12 mouse cellular contexts compared by ENCODE assay signal in genomic region chr5:88952757-88953577, GRCm38 (mm10).
A peak's percentile ranks its signal among the peaks of the same experiment; 100 is the strongest.
DNase-seq lines count a peak whose midpoint lies in the region; ATAC-seq and TF ChIP-seq lines count a peak whose summit lies in the region.
"Had no signal": no experiment of that assay in that cellular context is flagged by ENCODE, and none has a peak within 500 bp of the region (broad histone marks: within the 10 kb centered on the region; RNA-seq: fewer than 3 reads in every experiment).

No protein-coding gene starts in this region.

- TF ChIP-seq CTCF in heart, adult 2 months (IDR thresholded peaks at IDR 0.05) = no peak

- H3K4me1 ChIP-seq in heart, embryonic 12.5 days (replicated peaks) = no peaks in the 10 kb centered on the region; the same call in 1 of the 2 replicates
- H3K4me1 ChIP-seq in heart, adult 2 months (ENCODE audit: control insufficient read depth, insufficient read depth, low read length) = no peaks in the 10 kb centered on the region
- no peaks in the 10 kb centered on the region for H3K4me1 ChIP-seq in midbrain, embryonic 11.5 days (ENCODE audit: control insufficient read depth, insufficient read depth, low read length)
- no peaks in the 10 kb centered on the region for H3K4me1 ChIP-seq in midbrain, embryonic 14.5 days (ENCODE audit: control insufficient read depth, insufficient read depth, low read length)
- no peaks in the 10 kb centered on the region for H3K4me1 ChIP-seq in forebrain, embryonic 16.5 days (replicated peaks; ENCODE audit: control insufficient read depth, insufficient read depth, low read length)
- H3K4me1 ChIP-seq: forebrain, embryonic 15.5 days; limb, embryonic 10.5 days had no signal

- DNase-seq in heart, adult 2 months = no peak
- DNase-seq in midbrain, embryonic 11.5 days (ENCODE audit: low spot score, missing footprints) = peak; percentile 56
- no peak for DNase-seq in midbrain, embryonic 14.5 days
- no peak for DNase-seq in frontal cortex, postnatal 10 days (ENCODE audit: low spot score in 2 of 2)
- DNase-seq: heart, postnatal 14 days; kidney, adult 18-20 months had no signal

- no peaks in the 10 kb centered on the region for H3K27me3 ChIP-seq in heart, embryonic 12.5 days (replicated peaks)
- H3K27me3 ChIP-seq in heart, adult 2 months (ENCODE audit: control insufficient read depth, insufficient read depth, low read length) = no peaks in the 10 kb centered on the region
- no peaks in the 10 kb centered on the region for H3K27me3 ChIP-seq in midbrain, embryonic 11.5 days (ENCODE audit: control insufficient read depth, insufficient read depth, low read length)
- no peaks in the 10 kb centered on the region for H3K27me3 ChIP-seq in midbrain, embryonic 14.5 days (ENCODE audit: control insufficient read depth, insufficient read depth, low read length)
- H3K27me3 ChIP-seq in forebrain, embryonic 16.5 days (replicated peaks; ENCODE audit: control insufficient read depth, insufficient read depth, low read length) = no peaks in the 10 kb centered on the region
- H3K27me3 ChIP-seq: forebrain, embryonic 15.5 days had no signal

- no peak for TF ChIP-seq POLR2A in heart, adult 2 months (IDR thresholded peaks at IDR 0.05; ENCODE audit: insufficient read depth, low read depth, low read length)

- H3K27ac ChIP-seq in heart, embryonic 12.5 days (ENCODE audit: poor library complexity, severe bottlenecking) = no peak overlapping the region
- no peak overlapping the region for H3K27ac ChIP-seq in heart, adult 2 months
- H3K27ac ChIP-seq in midbrain, embryonic 11.5 days (ENCODE audit: low read depth, low read length) = no peak overlapping the region
- no peak overlapping the region for H3K27ac ChIP-seq in midbrain, embryonic 14.5 days (replicated peaks; ENCODE audit: low read depth, low read length)
- no peak overlapping the region for H3K27ac ChIP-seq in forebrain, embryonic 16.5 days (ENCODE audit: low read length)
- H3K27ac ChIP-seq: forebrain, embryonic 15.5 days; limb, embryonic 10.5 days had no signal

- no peaks in the 10 kb centered on the region for H3K9me3 ChIP-seq in heart, embryonic 12.5 days (replicated peaks)
- no peaks in the 10 kb centered on the region for H3K9me3 ChIP-seq in midbrain, embryonic 11.5 days (ENCODE audit: control insufficient read depth, low read length)
- no peaks in the 10 kb centered on the region for H3K9me3 ChIP-seq in midbrain, embryonic 14.5 days (ENCODE audit: control insufficient read depth, low read length)
- no peaks in the 10 kb centered on the region for H3K9me3 ChIP-seq in forebrain, embryonic 16.5 days (ENCODE audit: control insufficient read depth, low read length)
- H3K9me3 ChIP-seq: forebrain, embryonic 15.5 days; limb, embryonic 10.5 days had no signal

- H3K4me2 ChIP-seq in heart, embryonic 12.5 days = peak overlapping the region; percentile 19; the same call in 1 of the 2 replicates
- no peak overlapping the region for H3K4me2 ChIP-seq in midbrain, embryonic 11.5 days
- H3K4me2 ChIP-seq in midbrain, embryonic 14.5 days (ENCODE audit: low read length) = no peak overlapping the region
- no peak overlapping the region for H3K4me2 ChIP-seq in forebrain, embryonic 16.5 days (ENCODE audit: low read length)
- H3K4me2 ChIP-seq: forebrain, embryonic 15.5 days had no signal

- H3K79me2 ChIP-seq in heart, adult 2 months (replicated peaks; ENCODE audit: control insufficient read depth, insufficient read depth, low read length) = no peaks in the 10 kb centered on the region

- intact Hi-C loops in heart, adult 2 months (cut with DNase I) = no loop called here

- no peak overlapping the region for H3K9ac ChIP-seq in heart, embryonic 12.5 days
- H3K9ac ChIP-seq in heart, adult 2 months (ENCODE audit: low read depth, low read length) = no peak overlapping the region
- no peak overlapping the region for H3K9ac ChIP-seq in midbrain, embryonic 11.5 days (ENCODE audit: low read length)
- no peak overlapping the region for H3K9ac ChIP-seq in midbrain, embryonic 14.5 days (replicated peaks; ENCODE audit: low read length)
- no peak overlapping the region for H3K9ac ChIP-seq in forebrain, embryonic 16.5 days (replicated peaks; ENCODE audit: low read depth, low read length)
- H3K9ac ChIP-seq: forebrain, embryonic 15.5 days had no signal

- H3K36me3 ChIP-seq in heart, embryonic 12.5 days = peaks cover 6% of the 10 kb centered on the region; the same call in 1 of the 2 replicates
- H3K36me3 ChIP-seq in heart, adult 2 months (ENCODE audit: control insufficient read depth, insufficient read depth, low read length) = no peaks in the 10 kb centered on the region
- no peaks in the 10 kb centered on the region for H3K36me3 ChIP-seq in midbrain, embryonic 11.5 days (ENCODE audit: control insufficient read depth, insufficient read depth, low read length)
- H3K36me3 ChIP-seq in midbrain, embryonic 14.5 days (ENCODE audit: control insufficient read depth, insufficient read depth, low read length) = no peaks in the 10 kb centered on the region
- H3K36me3 ChIP-seq in forebrain, embryonic 16.5 days (ENCODE audit: control insufficient read depth, insufficient read depth) = no peaks in the 10 kb centered on the region
- H3K36me3 ChIP-seq: forebrain, embryonic 15.5 days had no signal

- TF ChIP-seq EP300 in heart, adult 2 months (IDR thresholded peaks at IDR 0.05; ENCODE audit: insufficient read depth, low read depth, low read length) = no peak

- 65% methylated on average over 17 of the region's 17 CpGs for WGBS in heart, embryonic 12.5 days
- WGBS in heart, adult 2 months = 51% methylated on average over 17 of the region's 17 CpGs
- WGBS in midbrain, embryonic 11.5 days = 91% methylated on average over 17 of the region's 17 CpGs
- WGBS in midbrain, embryonic 14.5 days = 92% methylated on average over 17 of the region's 17 CpGs
- 88% methylated on average over 17 of the region's 17 CpGs for WGBS in forebrain, embryonic 16.5 days

- H3K4me3 ChIP-seq in heart, embryonic 12.5 days = no peak overlapping the region
- no peak overlapping the region for H3K4me3 ChIP-seq in heart, adult 2 months
- H3K4me3 ChIP-seq in midbrain, embryonic 11.5 days (ENCODE audit: low read depth, low read length) = no peak overlapping the region
- no peak overlapping the region for H3K4me3 ChIP-seq in midbrain, embryonic 14.5 days (replicated peaks; ENCODE audit: low read depth, low read length)
- H3K4me3 ChIP-seq in forebrain, embryonic 16.5 days (replicated peaks; ENCODE audit: low read length) = no peak overlapping the region
- H3K4me3 ChIP-seq: forebrain, embryonic 15.5 days; limb, embryonic 10.5 days had no signal

- ATAC-seq in heart, embryonic 12.5 days (ENCODE audit: insufficient number of reproducible peaks, low FRiP score) = no peak
- no peak for ATAC-seq in midbrain, embryonic 11.5 days (ENCODE audit: low FRiP score)
- ATAC-seq in midbrain, embryonic 14.5 days (ENCODE audit: low FRiP score, low TSS enrichment) = no peak
- ATAC-seq in hematopoietic stem cell, adult 5-6 weeks (replicated peaks in 1 of 2; ENCODE audit: insufficient read depth in 1 of 2, low FRiP score in 2 of 2, low TSS enrichment in 1 of 2, low read depth in 1 of 2, poor library complexity in 2 of 2, severe bottlenecking in 2 of 2) = peak; percentile 40 to 63
- peak; percentile 27; the same call in 1 of the 2 replicates for ATAC-seq in monocyte, adult 5-6 weeks (replicated peaks; ENCODE audit: insufficient number of reproducible peaks, low FRiP score, low TSS enrichment, poor library complexity, severe bottlenecking)
- ATAC-seq in forebrain, embryonic 16.5 days = no peak
- ATAC-seq: forebrain, embryonic 15.5 days had no signal

Comparison
In these comparisons a context has a peak if more than half of its experiments do, and no peak if none do; other contexts are left out.
1. ATAC-seq: peak in hematopoietic stem cell, adult 5-6 weeks (2 of 2) and monocyte, adult 5-6 weeks (single experiment); none in heart, embryonic 12.5 days (single experiment), midbrain, embryonic 11.5 days (single experiment), midbrain, embryonic 14.5 days (single experiment) and forebrain, embryonic 16.5 days (single experiment).